Mouse (Mus musculus): ENCODE measurements around the gene Ms4a18. TPM values are rescaled to one million over a fixed set of nuclear protein-coding genes. Genes with fewer than 3 reads are reported as not detected.
A peak's percentile ranks its signal among the peaks of the same experiment; 100 is the strongest.

The Ms4a18 gene
- polyA plus RNA-seq, 1 experiment = not detected

DNA sequence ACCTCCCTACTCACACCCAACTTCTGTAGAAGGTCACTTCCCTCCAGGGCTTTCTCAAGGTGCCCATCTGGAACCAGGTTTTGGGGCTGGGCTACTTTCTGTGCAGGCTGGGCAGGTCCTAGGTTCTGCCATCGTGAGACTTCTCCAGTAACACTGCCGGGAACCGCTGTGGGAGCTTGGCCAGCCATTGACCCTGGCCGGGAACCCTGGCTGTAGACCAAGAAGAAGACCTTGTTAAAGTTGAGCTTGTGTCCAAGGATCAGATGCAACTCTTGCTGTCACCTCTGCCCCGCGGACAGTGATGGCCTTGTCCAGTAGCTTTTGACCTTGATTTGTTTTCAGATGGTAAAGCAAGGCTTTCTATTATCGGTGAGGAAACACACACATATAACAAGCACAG lies 49.3 kb downstream of the Ms4a18 start:
- no peaks in the 10 kb centered on the region; the same call in 1 of the 2 replicates for H3K4me1 ChIP-seq (ENCODE audit: control insufficient read depth, insufficient read depth, low read length)
- TF ChIP-seq CTCF (IDR thresholded peaks at IDR 0.05; ENCODE audit: control insufficient read depth, insufficient read depth, low read length) (no peak), POLR2A (IDR thresholded peaks at IDR 0.05; ENCODE audit: borderline replicate concordance, control insufficient read depth, low read depth, low read length) (no peak)
- WGBS = 84% methylated on average over 7 of the region's 7 CpGs
- H3K27ac ChIP-seq (ENCODE audit: control insufficient read depth, insufficient read depth, low read depth, low read length, poor library complexity) = no peak overlapping the region
- H3K4me3 ChIP-seq (replicated peaks; ENCODE audit: control insufficient read depth, low read depth, low read length) = no peak overlapping the region

DNA sequence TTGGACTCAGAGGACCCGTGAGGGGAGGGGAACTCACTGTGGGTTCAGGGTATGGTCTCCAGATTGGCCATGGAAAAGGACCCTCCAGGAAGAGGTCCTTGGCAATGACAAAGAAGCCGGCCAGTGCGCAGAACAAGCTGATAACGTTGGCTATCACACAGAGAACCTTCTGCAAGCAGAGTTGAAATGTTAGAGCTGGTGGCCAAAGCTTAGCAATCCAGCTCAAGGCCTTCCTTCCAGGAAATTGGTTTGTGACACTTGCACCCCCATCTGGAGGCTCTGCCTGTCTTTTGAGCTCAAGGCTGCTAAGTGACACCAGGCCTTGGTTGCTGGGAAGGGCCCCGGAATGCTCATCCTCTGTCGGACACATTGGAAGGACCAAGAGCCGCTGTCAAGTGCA lies 52.1 kb downstream of the Ms4a18 start:
- whole genome bisulfite sequencing = 76% methylated on average over 7 of the region's 7 CpGs
- H3K4me3 ChIP-seq (replicated peaks; ENCODE audit: control insufficient read depth, low read depth, low read length) = no peak overlapping the region
- TF ChIP-seq CTCF (IDR thresholded peaks at IDR 0.05; ENCODE audit: control insufficient read depth, insufficient read depth, low read length) (no peak), POLR2A (IDR thresholded peaks at IDR 0.05; ENCODE audit: borderline replicate concordance, control insufficient read depth, low read depth, low read length) (no peak)
- H3K4me1 ChIP-seq (ENCODE audit: control insufficient read depth, insufficient read depth, low read length) = no peaks in the 10 kb centered on the region; the same call in 1 of the 2 replicates
- no peak overlapping the region for H3K27ac ChIP-seq (ENCODE audit: control insufficient read depth, insufficient read depth, low read depth, low read length, poor library complexity)

DNA sequence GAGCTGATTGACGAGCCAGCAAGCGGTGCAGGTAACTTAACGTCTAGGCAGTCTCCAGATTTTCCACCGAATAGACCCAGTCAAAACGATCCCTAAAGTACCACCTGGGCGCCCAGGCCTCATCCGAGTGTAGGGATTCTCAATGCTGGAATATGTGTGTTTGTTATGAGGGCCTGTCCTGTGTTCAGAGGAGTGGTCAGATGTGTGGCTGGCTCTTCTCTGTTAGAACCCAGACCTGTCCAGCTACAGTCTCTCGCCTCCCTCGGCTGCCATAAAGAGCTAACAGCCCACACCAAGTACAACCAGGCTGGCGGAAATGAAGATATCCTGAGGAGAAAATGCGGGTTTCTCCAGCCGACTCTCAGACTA lies 57.9 kb downstream of the Ms4a18 start:
- WGBS = 46% methylated on average over 12 of the region's 12 CpGs
- H3K4me1 ChIP-seq (ENCODE audit: control insufficient read depth, insufficient read depth, low read length) = no peaks in the 10 kb centered on the region; the same call in 1 of the 2 replicates
- no peak overlapping the region for H3K27ac ChIP-seq (ENCODE audit: control insufficient read depth, insufficient read depth, low read depth, low read length, poor library complexity)
- H3K4me3 ChIP-seq (replicated peaks; ENCODE audit: control insufficient read depth, low read depth, low read length) = no peak overlapping the region
- no peak for TF ChIP-seq POLR2A (IDR thresholded peaks at IDR 0.05; ENCODE audit: borderline replicate concordance, control insufficient read depth, low read depth, low read length)
- no peak for TF ChIP-seq CTCF (IDR thresholded peaks at IDR 0.05; ENCODE audit: control insufficient read depth, insufficient read depth, low read length)

DNA sequence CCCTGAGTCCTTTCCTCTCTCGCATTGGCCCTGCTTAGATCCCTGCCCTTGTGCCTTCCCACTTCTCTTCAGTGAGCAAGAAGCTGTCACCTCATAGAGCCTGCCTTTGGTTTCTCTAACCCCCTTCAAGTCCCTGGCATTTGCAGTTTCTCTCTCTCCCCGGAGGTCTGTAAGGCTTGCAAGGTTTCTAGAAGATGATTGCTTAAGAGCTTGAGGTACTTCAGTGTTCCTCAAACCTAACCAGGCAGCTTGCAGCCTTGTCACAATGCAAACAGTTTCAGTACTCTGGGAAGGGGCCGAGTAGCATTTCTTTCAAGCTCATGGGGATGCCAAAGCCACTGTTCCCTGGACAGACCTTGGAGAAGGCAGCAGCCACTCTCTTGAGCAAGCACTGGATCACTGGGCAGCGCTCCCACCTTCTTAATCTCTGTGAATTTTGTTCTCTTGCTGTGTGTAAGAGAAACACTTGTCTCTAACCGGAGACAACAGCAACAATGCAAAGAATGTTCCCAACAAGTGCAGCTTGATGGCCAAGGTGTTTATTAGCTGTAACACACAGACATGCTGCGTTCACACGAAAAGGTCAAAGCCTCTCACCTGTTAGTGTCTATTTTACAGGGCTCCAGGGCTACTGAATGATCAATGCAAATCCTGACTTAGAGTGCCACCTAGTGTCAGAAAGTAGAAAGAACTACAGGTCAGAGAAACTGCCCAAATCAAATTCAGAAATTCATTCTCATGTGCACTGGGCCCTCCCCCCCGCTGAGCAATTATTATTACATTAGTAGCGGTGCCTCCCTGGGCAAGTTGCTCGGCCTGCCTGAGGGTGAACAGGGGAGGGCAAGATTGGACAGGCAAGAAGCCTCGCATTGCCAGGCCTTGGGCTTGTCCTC lies 58.5 kb downstream of the Ms4a18 start:
- Histone ChIP-seq H3K4me1 (ENCODE audit: control insufficient read depth, insufficient read depth, low read length) (no peaks in the 10 kb centered on the region), H3K4me3 (replicated peaks; ENCODE audit: control insufficient read depth, low read depth, low read length) (no peak overlapping the region), H3K27ac (ENCODE audit: control insufficient read depth, insufficient read depth, low read depth, low read length, poor library complexity) (no peak overlapping the region)
- TF ChIP-seq CTCF (IDR thresholded peaks at IDR 0.05; ENCODE audit: control insufficient read depth, insufficient read depth, low read length) = peak; percentile 34; the same call in 1 of the 2 replicates
- TF ChIP-seq POLR2A (IDR thresholded peaks at IDR 0.05; ENCODE audit: borderline replicate concordance, control insufficient read depth, low read depth, low read length) = no peak
- 23% methylated on average over 11 of the region's 11 CpGs for WGBS

DNA sequence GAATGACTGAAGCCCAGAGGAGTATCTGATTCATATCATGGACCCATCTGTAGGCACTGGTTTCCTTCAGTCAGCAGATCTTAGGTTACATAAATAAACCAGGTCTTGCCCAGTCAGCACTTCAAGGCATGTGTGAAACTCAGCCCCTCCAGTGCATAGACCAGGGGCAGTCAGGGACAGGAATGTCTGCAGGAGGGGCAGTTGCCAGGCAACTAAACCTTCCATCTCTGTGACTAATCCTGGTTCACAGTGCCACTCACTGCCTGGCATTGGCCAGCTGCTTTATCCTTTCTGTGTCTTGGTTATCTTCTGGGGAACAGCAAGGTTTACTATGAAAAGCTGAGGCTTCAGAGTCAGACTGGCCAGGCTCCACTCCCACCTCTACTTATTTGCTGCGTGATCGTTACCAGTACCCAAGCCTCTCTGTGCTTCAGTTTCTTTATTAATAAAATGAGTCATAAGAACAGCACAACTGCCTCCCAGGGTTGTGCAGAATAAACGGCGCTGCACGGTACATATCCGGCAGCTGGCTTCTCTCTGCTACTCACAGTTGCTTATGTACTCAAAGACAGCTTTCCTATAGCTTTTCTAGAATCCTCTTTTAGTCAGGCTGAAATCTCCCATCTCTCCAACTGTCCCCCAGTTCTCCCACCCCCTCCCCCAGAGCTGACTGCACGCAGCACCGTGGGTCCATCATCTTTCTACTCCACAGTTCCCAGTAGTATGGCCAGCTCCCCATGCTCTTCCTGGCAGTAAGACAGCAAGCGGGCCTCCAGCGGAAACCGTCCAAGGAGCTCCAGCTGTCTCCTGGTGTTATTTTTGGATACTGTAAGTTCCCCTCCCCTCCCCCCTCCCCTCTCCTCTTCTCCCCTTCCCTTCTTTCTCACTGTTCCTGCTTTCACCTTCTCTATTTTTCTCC lies 65.6 kb downstream of the Ms4a18 start:
- WGBS = 73% methylated on average over 11 of the region's 11 CpGs
- peaks cover 2% of the 10 kb centered on the region; the same call in 1 of the 2 replicates for H3K4me1 ChIP-seq (ENCODE audit: control insufficient read depth, insufficient read depth, low read length)
- no peak overlapping the region for H3K4me3 ChIP-seq (replicated peaks; ENCODE audit: control insufficient read depth, low read depth, low read length)
- no peak for TF ChIP-seq POLR2A (IDR thresholded peaks at IDR 0.05; ENCODE audit: borderline replicate concordance, control insufficient read depth, low read depth, low read length)
- TF ChIP-seq CTCF (IDR thresholded peaks at IDR 0.05; ENCODE audit: control insufficient read depth, insufficient read depth, low read length) = no peak
- no peak overlapping the region for H3K27ac ChIP-seq (ENCODE audit: control insufficient read depth, insufficient read depth, low read depth, low read length, poor library complexity)

DNA sequence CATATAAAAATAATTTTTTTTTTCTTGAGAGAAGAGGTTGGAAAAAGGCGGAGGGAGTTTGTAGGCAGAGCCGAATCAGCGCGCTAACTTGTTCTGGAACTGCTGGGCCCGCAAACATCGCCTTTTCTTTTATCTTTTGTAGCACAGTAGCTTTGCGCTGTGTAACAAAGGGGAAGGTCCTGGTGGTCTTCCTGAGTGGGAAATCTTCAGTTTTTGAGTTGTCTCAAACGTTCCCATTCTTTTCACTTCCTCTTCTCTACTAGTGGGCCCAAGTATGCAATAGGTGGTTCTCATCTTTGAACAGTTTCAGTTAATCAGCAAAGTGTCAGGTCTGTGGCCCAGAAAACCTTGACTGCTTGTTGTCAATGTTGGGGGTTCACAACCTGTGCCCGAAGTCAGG lies 68.3 kb downstream of the Ms4a18 start:
- TF ChIP-seq POLR2A (IDR thresholded peaks at IDR 0.05; ENCODE audit: borderline replicate concordance, control insufficient read depth, low read depth, low read length) = no peak
- TF ChIP-seq CTCF (IDR thresholded peaks at IDR 0.05; ENCODE audit: control insufficient read depth, insufficient read depth, low read length) = no peak
- H3K4me3 ChIP-seq (replicated peaks; ENCODE audit: control insufficient read depth, low read depth, low read length) = peak overlapping the region; percentile 19
- no peak overlapping the region for H3K27ac ChIP-seq (ENCODE audit: control insufficient read depth, insufficient read depth, low read depth, low read length, poor library complexity)
- 24% methylated on average over 9 of the region's 9 CpGs for WGBS
- H3K4me1 ChIP-seq (ENCODE audit: control insufficient read depth, insufficient read depth, low read length) = peaks cover 6% of the 10 kb centered on the region

DNA sequence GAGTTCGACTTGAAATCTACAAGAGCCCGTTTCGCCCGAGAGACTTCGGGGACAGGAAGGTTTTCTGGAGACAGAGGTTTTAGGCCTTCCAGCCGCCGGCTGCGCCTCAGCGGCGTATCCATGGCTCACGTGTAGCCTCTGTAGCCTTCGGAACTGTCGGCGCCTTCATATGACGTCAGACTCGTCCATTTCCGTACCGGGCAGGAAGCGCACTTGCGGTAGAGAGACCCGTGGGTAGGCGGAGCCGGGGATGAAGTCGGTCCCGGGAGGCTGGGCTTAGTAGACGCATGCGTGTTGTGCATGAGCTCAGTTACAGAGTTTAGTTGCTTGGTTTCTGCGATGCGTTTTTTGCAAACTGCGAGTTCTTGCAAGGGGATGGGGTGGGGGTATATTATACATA lies 68.7 kb downstream of the Ms4a18 start, which contains the start of gene Ccdc86:
Gene Ccdc86 (minus strand): TSS at position 155 of the 400 bp plus-strand sequence.
- under 1% methylated on average over 30 of the region's 30 CpGs for WGBS

DNA sequence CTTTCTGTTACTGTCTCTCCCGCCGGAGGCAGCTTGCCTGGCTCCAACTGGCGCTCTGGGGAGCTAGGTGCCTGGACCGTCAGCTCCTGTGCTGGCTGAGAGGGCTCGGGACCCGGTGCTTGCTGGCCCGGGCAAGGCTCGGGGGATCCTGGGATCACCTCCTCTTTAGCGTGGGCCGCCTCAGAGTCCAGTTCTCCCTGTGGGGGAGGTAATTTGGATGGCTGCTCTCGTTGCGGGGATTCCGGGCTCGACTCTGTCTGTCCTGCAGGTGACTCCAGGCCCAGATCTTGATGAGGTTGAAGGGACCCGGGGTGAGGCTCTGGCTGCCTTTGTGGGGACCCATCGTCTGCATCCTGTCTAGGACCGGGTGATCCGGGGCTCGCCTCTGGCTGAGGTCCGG lies 69.4 kb downstream of the Ms4a18 start:
- WGBS = 1% methylated on average over 20 of the region's 20 CpGs
- no peak overlapping the region for H3K27ac ChIP-seq (ENCODE audit: control insufficient read depth, insufficient read depth, low read depth, low read length, poor library complexity)
- H3K4me3 ChIP-seq (replicated peaks; ENCODE audit: control insufficient read depth, low read depth, low read length) = peak overlapping the region; percentile 65
- peaks cover 6% of the 10 kb centered on the region for H3K4me1 ChIP-seq (ENCODE audit: control insufficient read depth, insufficient read depth, low read length)
- TF ChIP-seq CTCF (IDR thresholded peaks at IDR 0.05; ENCODE audit: control insufficient read depth, insufficient read depth, low read length) = no peak

More for the DNA sequence above, 68.7 kb downstream of the Ms4a18 start, which contains the start of gene Ccdc86:
- Histone ChIP-seq H3K4me1 (ENCODE audit: control insufficient read depth, insufficient read depth, low read length) (peaks cover 6% of the 10 kb centered on the region), H3K27ac (ENCODE audit: control insufficient read depth, insufficient read depth, low read depth, low read length, poor library complexity) (no peak within 1 kb of the TSS), H3K4me3 (replicated peaks; ENCODE audit: control insufficient read depth, low read depth, low read length) (peak within 1 kb of the TSS; percentile 82)
- TF ChIP-seq POLR2A (IDR thresholded peaks at IDR 0.05; ENCODE audit: borderline replicate concordance, control insufficient read depth, low read depth, low read length) = peak; percentile 60; the same call in 1 of the 2 replicates
- TF ChIP-seq CTCF (IDR thresholded peaks at IDR 0.05; ENCODE audit: control insufficient read depth, insufficient read depth, low read length) = no peak
